Mouse (Mus musculus): ENCODE data around the gene Tctex1d2.
"Not testable (repeated sequence)": the region's sequence is repeated elsewhere in the genome, so short reads cannot be mapped to it uniquely, and the experiment has no call there.

Tctex1d2 gene

DNA sequence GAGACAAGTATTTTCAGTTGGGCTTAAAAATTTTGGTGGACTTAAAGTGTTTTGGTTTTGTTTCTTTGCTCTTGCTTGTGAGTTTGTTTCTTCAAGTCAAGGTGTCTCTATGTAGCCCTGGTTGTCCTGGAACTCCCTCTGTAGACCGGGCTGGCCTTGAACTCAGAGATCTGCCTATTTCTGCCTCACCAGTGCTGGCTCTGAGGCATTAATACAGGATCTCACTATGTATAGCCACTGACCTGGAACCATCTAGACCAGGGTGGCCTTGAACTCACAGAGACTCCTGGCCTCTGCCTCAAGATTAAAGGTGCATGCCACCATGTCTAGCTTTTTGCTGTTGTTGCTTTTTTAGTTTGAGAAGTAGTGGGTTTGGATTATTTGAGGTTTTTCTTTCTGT is 12.4 kb downstream of the Tctex1d2 start:
- no peak for DNase-seq (ENCODE audit: low spot score in 2 of 2)

DNA sequence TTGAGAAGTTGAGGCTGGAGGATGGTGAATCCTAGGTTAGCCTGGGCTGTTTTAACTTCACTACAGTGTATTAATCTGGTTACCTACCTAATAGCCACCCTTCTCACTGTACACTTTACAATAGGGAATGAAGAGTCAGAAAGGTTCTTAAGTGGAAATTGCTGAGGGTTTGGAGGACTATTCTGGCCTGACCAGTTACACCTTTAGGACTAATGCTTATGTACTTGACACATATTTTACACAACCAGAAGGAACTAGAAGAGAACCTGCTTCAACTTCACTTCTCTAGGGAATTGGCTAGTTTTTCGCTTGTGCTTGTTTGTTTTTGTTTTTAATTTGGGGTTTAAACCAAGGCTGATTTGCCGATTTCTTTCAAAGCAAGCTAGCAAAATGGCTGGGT is 13.6 kb downstream of the Tctex1d2 start:
- DNase-seq (ENCODE audit: low spot score in 2 of 2), result no peak

DNA sequence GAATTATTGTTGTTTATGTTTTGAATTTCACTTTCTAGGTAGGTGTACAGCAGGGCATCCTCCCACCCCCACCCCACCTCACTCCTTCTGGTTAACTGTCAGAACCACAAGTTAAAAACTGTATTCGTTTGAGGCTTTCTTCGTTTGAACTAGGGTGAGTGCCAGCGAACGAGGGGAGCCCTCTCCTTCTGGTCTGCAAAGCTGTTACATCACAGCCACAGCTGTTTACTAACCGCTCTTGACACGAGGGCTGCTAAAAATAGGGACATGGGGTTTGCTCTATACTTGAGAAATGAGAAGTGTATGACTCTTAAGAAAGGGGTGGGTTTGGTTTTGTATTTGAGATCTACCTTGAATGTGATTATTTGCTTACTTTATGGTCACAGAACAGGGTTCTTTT is 14.6 kb downstream of the Tctex1d2 start:
- DNase-seq (ENCODE audit: low spot score in 2 of 2), result peak; percentile 65 to 71

DNA sequence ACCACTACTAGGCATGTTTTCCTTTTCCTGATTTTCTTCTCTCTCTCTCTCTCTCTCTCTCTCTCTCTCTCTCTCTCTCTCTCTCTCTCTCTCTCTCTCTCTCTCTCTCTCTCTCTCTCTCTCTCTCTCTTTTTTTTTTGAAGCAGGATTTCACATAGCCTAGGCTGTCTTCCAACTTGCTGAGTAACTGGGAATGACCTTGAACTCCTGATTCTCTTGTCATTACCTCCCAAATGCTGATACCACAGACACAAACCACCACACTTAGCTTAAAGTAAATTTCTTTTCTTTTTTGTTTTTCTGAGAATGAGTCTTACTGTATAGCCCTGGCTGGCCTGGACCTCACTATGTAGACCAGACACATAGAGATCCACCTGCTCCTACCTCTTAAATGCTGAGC is 15.2 kb downstream of the Tctex1d2 start:
- DNase-seq (ENCODE audit: low spot score in 2 of 2), result no peak

DNA sequence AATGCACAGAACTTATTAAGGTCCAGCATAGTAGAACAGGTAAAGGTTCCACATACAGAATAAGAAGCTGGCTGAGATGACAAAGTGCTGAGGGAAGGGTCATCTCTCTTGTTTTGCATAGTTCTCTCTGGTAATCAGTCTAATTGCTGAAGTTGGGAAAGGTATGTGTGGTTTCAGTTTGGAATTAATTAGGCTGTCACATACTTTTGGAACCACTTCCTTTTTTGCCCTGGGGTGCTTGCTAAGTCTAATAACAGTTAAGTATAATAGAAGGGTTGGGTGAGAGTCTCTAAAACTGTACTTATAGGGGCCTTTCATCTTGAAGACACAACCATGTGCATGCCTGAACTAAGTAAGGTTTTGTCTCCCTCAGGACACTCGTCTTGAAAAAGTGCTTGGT is 17.2 kb downstream of the Tctex1d2 start:
- DNase-seq (ENCODE audit: low spot score in 2 of 2), result no peak

DNA sequence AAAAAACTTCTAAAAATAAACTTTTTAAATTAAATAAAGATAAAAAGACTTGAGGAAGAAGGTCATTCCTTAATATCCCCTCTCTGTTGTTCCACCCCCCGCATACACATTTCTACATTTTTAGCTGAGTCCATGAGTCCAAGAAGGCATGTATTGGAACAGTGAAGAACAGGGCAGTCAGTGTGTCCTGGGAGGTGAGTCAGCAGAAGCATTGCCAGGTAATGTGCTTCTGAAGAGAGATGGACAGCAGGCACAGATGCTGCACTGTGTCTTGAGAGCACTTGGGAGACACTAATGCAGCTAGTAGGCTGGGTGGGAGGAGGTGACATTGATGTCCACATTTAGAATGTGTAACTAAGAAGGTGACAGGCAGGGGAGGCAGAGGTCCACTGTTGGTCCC is 17.8 kb downstream of the Tctex1d2 start:
- DNase-seq (ENCODE audit: low spot score in 2 of 2), result no peak

DNA sequence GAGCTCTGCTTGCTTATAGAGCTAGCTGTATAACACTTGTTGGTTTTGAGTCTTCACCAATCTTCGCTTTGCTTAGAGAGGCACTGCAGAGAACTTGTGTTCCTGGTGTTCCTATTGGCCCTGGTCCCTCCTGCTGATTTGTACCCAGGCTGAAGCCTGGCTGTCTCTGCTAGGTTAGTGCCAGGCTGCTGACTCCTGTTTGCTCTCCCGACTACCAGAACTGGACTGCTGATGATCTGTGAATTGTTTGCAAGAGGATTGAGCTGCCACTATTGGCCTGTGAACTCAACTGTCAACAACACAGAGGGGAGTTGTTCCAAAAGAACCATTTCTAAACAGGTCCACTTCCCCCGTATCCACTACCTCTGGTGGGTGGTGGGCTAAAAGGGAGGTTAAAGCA is 21.9 kb downstream of the Tctex1d2 start:
- no peak for DNase-seq (ENCODE audit: low spot score in 2 of 2)

DNA sequence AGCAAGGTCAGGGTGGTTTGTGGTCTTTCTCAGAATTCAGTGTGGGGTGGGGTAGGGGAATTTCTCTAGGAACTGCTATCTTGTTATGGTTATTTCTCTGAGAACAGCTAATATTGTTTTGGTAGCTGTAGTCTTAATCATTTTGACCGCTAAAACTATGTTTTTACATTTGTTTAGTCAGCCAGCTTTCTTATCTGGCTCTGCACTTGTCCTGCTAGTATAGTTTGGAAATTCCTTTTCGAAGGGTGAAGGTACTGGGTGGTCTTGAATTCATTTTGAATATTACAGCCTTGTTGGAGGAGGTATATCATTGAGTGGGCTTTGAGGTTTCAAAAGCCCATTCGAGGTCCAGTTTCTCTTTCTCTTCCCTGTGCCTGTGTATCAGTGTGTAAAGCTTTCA is 25.1 kb downstream of the Tctex1d2 start:
- DNase-seq (ENCODE audit: low spot score in 2 of 2), result not testable (repeated sequence)

DNA sequence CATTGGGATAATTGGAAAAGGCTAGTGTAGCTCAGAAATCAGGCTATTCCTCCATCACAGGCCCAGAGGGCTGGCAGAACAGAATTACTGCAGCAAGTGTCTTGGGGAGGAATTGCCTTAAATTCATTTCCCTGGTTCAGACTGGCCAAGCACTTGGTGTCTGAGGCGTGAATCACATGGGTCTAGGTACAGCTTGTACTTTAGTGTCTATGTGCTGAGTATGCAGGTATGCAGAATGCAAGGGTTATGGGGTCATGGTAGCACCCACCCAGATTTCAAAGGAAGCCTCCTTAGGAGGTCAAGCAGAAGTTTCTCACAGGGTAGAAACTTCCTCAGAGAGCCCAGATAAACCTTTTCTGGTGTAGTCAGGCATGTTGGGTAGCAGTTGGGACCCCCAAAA is 26.1 kb downstream of the Tctex1d2 start:
- DNase-seq (ENCODE audit: low spot score in 2 of 2), result no peak

DNA sequence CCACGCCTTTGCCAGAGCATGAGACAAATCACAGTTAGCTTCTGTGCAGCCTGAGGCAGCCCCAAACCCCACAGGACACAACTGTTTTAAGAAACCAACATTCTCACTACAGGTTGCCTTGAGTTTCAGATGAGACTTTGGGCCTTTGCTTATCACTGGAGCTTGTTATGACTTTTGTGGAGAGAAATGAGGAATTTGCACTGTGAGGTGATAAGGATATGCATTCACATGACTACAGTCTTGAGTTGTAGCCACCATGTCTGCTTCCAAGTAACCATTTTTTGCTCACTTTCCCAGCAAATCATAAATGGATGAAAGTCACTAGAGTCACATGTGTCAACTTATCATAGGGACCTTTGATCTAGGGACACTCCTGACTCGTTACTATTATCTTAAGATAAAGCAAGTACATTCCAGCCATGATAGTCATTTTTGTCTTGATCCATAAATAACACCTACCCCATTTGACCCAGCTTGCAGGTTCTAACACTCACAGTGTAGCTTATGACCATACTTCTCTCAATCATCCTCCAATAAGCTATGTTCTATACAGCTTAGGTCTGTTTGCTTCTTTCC is 27.1 kb downstream of the Tctex1d2 start:
- DNase-seq (ENCODE audit: low spot score in 2 of 2), result no peak

DNA sequence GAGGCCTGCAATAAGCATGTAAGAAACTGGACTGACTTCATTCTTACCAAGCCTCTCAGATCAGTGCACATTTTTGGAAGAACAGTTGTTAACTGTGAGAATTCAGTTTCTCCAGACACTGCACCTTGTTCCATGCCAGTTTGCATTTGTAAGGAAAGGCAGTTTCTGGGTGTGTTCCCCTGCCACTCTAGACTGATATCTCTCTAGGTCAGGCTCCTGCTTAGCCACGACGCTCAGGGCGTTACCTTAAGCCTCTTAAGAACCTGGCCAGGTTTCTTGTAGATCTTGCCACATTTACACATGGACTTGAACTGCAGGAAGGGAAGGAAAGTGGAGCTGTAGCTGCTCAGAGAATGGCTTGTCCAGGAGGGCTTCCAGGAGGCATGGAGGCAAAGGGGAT is 30.2 kb downstream of the Tctex1d2 start:
- DNase-seq (ENCODE audit: low spot score in 2 of 2), result no peak

DNA sequence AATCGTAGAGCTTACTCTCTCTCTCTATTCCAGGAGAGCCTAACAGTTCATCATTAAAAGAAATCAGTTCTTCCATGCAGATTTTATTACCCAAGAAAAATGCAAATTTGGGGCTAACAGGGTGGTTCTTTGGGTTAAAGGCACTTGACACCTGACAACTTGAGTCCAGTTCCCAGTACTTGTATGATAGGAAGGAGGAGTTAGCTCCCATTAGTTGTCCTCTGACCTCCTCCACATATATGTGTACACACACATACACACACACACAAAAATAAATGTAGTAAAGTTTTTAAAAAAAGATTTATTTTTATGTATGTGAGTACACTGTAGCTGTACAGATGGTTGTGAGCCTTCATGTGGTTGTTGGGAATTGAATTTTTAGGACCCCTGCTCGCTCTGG is 30.6 kb downstream of the Tctex1d2 start:
- DNase-seq (ENCODE audit: low spot score in 2 of 2), result no peak

DNA sequence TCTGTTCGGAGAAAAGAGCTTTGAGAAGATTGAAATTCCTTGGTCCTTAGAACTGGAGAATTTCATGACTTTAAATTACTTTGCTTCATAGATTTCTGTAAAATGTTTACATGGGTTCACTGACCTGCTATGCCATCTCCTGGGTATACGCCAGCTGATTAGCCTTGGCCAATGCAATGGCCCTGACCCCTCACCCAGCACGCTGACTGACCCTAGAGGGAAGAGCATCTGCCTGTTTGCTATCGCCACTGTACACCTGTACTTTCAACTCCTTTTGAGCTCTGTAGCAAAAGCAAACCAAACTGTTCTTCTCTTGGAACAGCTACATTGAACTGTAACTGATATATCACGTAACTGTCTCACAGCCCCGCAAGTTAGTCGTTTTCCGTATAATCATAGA is 33.6 kb downstream of the Tctex1d2 start:
- no peak for DNase-seq (ENCODE audit: low spot score in 2 of 2)

DNA sequence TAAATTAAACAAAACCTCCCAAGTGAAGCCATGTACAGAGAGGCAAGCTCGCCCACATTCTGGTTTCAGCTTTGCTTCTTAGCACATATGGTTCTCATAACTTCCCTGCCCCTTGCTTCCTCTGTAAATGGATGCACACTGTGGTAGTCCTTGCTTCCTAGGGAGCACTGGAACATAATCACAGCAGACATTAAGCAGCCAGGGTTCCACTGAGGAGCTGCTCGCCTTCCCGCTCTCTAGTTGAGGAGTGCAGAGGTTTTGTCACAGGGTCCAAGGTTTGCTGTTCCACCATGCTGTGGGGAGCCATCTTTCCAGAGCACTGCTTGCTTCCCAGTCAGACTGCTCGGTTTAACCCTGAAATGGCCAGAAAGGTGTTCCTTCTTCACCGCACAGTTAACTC is 35.1 kb downstream of the Tctex1d2 start:
- DNase-seq (ENCODE audit: low spot score in 2 of 2), result no peak

DNA sequence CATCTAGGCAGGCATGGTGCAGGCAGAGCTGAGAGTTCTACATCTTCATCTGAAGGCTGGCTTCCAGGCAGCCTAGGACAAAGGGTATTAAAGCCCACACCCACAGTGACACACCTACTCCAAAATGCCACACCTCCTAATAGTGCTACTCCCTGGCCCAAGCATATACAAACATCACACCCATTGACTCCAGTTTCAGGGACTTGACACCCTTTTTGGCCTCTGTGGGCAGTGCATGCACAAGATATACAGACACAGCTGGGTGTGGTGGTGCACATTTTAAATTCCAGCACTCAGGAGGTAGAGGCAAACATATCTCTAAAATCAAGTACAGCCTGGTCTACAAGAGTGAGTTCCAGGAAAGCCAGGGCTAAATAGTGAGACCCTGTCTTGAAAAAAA is 36.6 kb downstream of the Tctex1d2 start:
- DNase-seq (ENCODE audit: low spot score in 2 of 2), result no peak

DNA sequence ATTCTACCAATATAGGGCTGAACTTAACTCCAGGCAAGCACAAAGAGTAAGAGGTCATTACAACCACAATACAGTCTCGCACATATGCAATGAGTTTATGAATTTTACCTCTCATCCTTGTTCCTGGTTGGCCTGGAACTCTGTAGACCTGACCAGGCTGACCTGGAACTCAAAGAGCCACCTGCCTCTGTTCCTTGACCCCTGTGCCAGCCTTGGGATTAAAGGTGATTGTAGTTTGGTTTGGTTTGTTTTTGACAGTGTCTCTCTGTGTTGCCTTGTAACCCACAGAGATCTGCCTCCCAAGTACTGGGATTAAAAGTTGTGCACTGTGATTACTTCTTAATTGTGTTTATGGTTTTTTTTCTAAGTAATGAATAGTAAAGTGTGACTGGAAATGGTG is 37.3 kb downstream of the Tctex1d2 start:
- DNase-seq (ENCODE audit: low spot score in 2 of 2), result no peak

DNA sequence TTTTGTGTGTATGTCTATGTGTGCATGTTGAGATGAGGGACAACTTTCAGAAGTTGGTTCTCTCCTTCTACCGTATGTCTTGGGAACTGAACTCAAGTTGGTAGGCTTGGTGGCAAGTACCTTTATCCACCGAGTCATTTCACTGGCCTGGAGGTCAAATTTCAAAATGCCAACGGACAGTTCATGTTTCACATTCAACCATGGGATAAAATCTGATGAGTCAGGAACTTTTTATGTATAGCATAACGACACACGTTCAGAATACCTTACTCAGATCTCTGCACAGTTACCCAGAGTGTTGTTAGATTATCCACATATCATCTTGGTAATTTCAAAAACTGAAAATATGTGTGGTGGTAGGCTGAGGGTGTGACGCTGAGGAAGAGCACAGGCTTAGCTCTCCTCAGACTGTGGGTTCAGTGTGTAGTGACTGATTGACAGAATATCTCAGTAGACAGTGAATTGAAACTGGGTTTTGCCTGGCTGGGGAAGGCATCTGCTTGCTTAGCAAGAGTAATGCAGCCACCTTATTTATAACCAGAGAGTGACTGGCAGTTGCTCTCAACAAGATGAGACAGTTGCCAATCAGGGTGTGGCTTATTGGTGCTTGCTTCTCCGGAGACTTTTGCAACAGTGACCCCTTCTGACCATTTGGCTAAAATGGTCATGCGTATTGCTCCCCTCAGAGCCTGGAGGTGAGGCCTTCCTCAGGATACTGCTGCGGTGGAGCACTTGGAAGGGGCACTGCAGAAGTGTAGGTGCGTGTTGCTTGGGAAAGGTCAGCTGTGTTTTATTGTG is 38.3 kb downstream of the Tctex1d2 start:
- DNase-seq (ENCODE audit: low spot score in 2 of 2), result peak; percentile 62 to 79

DNA sequence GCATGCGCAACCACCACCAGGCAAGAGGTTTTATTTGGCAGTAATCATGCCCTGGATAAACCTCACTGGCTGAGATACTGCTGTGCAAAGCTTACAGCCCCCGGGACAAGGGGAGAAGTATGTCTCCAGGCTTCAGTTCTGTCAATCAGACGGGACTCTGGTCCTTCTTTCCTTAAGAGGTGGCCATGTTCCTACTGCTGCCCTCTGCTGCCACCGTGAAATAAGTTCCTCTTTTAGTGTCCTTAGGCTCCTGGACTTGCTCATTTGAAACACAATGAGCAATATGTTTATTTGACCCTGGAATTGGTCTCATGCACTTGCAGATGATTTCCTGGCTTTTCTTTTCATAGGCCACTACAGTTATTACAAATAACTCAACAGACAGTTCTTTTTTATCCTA is 41.0 kb downstream of the Tctex1d2 start:
- no peak for DNase-seq (ENCODE audit: low spot score in 2 of 2)

DNA sequence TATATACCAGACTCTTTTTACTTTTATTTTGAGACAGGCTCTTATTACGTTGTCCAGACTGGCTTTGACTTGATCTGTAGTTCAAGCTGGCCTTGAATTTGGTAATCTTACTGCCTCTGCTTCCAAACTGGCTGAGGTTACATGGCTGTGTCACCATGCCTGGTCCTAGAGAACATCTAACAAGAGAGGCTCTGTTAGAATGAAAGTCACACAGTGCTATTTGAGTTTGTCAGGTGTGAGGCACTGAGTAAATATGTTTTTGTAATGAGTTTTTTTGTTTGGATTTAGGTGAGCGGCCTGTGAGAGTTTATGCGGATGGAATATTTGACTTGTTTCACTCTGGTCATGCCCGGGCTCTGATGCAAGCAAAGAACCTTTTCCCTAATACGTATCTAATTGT is 42.2 kb downstream of the Tctex1d2 start:
- no peak for DNase-seq (ENCODE audit: low spot score in 2 of 2)

DNA sequence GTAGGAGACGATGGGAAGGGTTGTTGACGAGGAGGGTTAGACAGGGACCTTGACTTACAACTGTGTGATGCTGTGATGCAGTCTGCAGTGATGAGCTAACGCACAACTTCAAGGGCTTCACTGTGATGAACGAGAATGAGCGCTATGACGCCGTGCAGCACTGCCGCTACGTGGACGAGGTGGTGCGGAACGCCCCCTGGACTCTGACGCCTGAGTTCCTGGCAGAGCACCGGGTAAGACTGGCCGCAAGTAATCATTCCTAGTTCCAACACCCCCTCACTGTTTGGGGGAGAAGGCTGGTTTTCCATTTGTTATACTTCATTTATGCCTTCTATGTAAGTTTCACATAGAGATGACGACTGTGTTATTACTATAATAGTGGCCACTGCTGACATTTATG is 43.4 kb downstream of the Tctex1d2 start:
- DNase-seq (ENCODE audit: low spot score in 2 of 2), result no peak

DNA sequence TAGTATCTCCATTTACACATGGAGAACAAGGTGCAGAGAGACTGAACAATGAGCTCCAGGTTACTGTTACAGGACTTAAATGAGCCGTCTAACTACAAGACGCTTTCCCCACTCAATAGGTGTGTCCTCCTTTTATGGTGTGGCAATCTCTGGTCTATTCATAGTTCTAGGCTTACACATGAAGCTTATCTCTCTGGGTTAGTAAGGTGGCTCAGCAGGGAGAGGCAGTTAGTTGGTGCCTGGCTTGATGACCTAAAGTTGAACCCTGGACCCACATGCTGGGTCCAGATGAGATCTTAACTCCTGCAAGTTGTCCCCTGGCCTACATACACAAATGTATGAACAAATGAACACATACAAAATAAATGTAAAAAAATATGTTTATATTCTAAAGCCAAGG is 43.9 kb downstream of the Tctex1d2 start:
- DNase-seq (ENCODE audit: low spot score in 2 of 2), result peak in 1 of 2 experiments; percentile 7

DNA sequence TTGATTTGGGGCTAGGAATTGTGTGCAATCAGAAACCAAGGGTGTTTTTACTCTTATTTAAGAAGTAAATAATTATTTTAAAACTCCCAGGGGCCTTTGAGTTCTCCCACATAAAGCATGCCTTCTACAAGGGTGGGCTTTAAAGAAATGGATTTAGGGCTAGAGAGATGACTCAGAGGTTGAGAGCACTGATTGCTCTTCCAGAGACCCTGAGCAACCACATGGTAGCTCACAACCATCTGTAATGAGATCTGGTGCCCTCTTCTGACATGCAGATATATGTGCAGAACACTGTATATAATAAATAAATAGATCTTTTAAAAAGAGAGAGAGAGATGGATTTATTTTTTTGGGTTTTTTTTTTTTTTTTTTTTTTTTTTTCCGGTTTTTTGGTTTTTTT is 45.4 kb downstream of the Tctex1d2 start:
- DNase-seq (ENCODE audit: low spot score in 2 of 2), result no peak

DNA sequence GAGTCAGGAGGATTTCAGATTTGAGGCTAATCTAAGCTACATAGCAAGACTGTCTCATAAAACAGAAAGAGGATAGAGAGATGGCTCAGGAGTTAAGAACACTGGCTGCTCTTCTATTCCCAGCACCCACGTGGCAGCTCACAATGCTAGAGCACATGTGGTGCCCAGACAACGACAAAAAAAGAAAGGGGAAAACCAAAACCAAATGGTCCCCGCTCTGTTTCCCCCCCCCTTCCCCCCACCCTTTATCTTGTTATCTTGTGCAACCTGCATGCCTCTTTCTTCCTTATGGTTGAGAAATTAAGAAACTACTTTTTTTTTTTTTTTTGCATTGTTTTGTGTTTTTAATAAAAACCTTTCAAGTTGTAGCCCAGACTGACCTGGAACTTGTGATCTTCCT is 49.0 kb downstream of the Tctex1d2 start:
- DNase-seq (ENCODE audit: low spot score in 2 of 2), result no peak
